Mouse (Mus musculus): ENCODE data around the gene Rgl2. TPM values are rescaled to one million over a fixed set of nuclear protein-coding genes. Genes with fewer than 3 reads are reported as not detected.
"Not testable (repeated sequence)": the region's sequence is repeated elsewhere in the genome, so short reads cannot be mapped to it uniquely, and the experiment has no call there.

Gene Rgl2
- polyA plus RNA-seq, 1 experiment, result 45.1 TPM

- peaks cover 2% of the 10 kb centered on the region; the same call in 1 of the 2 replicates for H3K4me1 ChIP-seq (ENCODE audit: control insufficient read depth, insufficient read depth, low read length)
- H3K4me3 ChIP-seq (ENCODE audit: insufficient read depth, low read length), result peak overlapping the region; percentile 16; the same call in 1 of the 2 replicates
- no peak overlapping the region for H3K27ac ChIP-seq (ENCODE audit: insufficient read depth, low read length)
- TF ChIP-seq CTCF (IDR thresholded peaks at IDR 0.05; ENCODE audit: borderline replicate concordance, insufficient read depth, low read length), result no peak
- TF ChIP-seq POLR2A (IDR thresholded peaks at IDR 0.05; ENCODE audit: low read depth, low read length), result no peak
These were observed 49.3 kb downstream of the Rgl2 start for GRCm38 (mm10) chr17:33978631-33979031.

- peaks cover 2% of the 10 kb centered on the region; the same call in 1 of the 2 replicates for H3K4me1 ChIP-seq (ENCODE audit: control insufficient read depth, insufficient read depth, low read length)
- no peak overlapping the region for H3K27ac ChIP-seq (ENCODE audit: insufficient read depth, low read length)
- TF ChIP-seq POLR2A (IDR thresholded peaks at IDR 0.05; ENCODE audit: low read depth, low read length), result no peak
- H3K4me3 ChIP-seq (ENCODE audit: insufficient read depth, low read length), result no peak overlapping the region
These were observed 50.2 kb downstream of the Rgl2 start for GRCm38 (mm10) chr17:33979512-33980050.

- TF ChIP-seq POLR2A (IDR thresholded peaks at IDR 0.05; ENCODE audit: low read depth, low read length) (no peak), CTCF (IDR thresholded peaks at IDR 0.05; ENCODE audit: borderline replicate concordance, insufficient read depth, low read length) (no peak)
- Histone ChIP-seq H3K4me3 (ENCODE audit: insufficient read depth, low read length) (no peak overlapping the region), H3K4me1 (ENCODE audit: control insufficient read depth, insufficient read depth, low read length) (peaks cover 2% of the 10 kb centered on the region; the same call in 1 of the 2 replicates), H3K27ac (ENCODE audit: insufficient read depth, low read length) (no peak overlapping the region)
These were observed 51.1 kb downstream of the Rgl2 start for GRCm38 (mm10) chr17:33980181-33981035.

GRCm38 (mm10) chr17:33981192-33981909 lies 52.0 kb downstream of the Rgl2 start:
- TF ChIP-seq POLR2A (IDR thresholded peaks at IDR 0.05; ENCODE audit: low read depth, low read length) (peak; percentile 56), CTCF (IDR thresholded peaks at IDR 0.05; ENCODE audit: borderline replicate concordance, insufficient read depth, low read length) (peak; percentile 55; the same call in 1 of the 2 replicates)
- peak overlapping the region; percentile 48 for H3K4me3 ChIP-seq (ENCODE audit: insufficient read depth, low read length)

GRCm38 (mm10) chr17:33982136-33982535 lies 52.8 kb downstream of the Rgl2 start:
- not testable (repeated sequence) for H3K4me1 ChIP-seq (ENCODE audit: control insufficient read depth, insufficient read depth, low read length); H3K4me3 ChIP-seq (ENCODE audit: insufficient read depth, low read length); H3K27ac ChIP-seq (ENCODE audit: insufficient read depth, low read length)
- TF ChIP-seq CTCF (IDR thresholded peaks at IDR 0.05; ENCODE audit: borderline replicate concordance, insufficient read depth, low read length), result peak; percentile 20; the same call in 1 of the 2 replicates

More at GRCm38 (mm10) chr17:33981192-33981909, 52.0 kb downstream of the Rgl2 start:
- H3K27ac ChIP-seq (ENCODE audit: insufficient read depth, low read length), result peak overlapping the region; percentile 23
- H3K4me1 ChIP-seq (ENCODE audit: control insufficient read depth, insufficient read depth, low read length), result not testable (repeated sequence)

Other genes starting within 250 kb of the Rgl2 start
- 367 and 434 TPM in 2 replicates for gene Hnrnpm, start 242.7 kb upstream of the Rgl2 start, polyA plus RNA-seq (2011; ENCODE audit: insufficient read length, low read depth, missing spikeins)
- gene March2, start 210.9 kb upstream of the Rgl2 start, polyA plus RNA-seq (2011; ENCODE audit: insufficient read length, low read depth, missing spikeins), result 28.8 and 30.4 TPM in 2 replicates
- 78.2 and 87.3 TPM in 2 replicates for gene Rab11b, start 169.0 kb upstream of the Rgl2 start, polyA plus RNA-seq (2011; ENCODE audit: insufficient read length, low read depth, missing spikeins)
- 9.1 and 11.7 TPM in 2 replicates for gene Angptl4, start 147.7 kb upstream of the Rgl2 start, polyA plus RNA-seq (2011; ENCODE audit: insufficient read length, low read depth, missing spikeins)
- 5.6 and 6.1 TPM in 2 replicates for gene Kank3, start 119.0 kb upstream of the Rgl2 start, polyA plus RNA-seq (2011; ENCODE audit: insufficient read length, low read depth, missing spikeins)
- gene Rps28, start 105.0 kb upstream of the Rgl2 start, polyA plus RNA-seq (2011; ENCODE audit: insufficient read length, low read depth, missing spikeins), result 2,068 and 2,223 TPM in 2 replicates
- 212 and 232 TPM in 2 replicates for gene Ndufa7, start 105.0 kb upstream of the Rgl2 start, polyA plus RNA-seq (2011; ENCODE audit: insufficient read length, low read depth, missing spikeins)
- 15.8 and 20.3 TPM in 2 replicates for gene Cd320, start 86.5 kb upstream of the Rgl2 start, polyA plus RNA-seq (2011; ENCODE audit: insufficient read length, low read depth, missing spikeins)
- not detected in 2 replicates for gene Gm7029, start 55.7 kb upstream of the Rgl2 start, polyA plus RNA-seq (2011; ENCODE audit: insufficient read length, low read depth, missing spikeins)
- 41.9 and 63.1 TPM in 2 replicates for gene Kifc1, start 38.9 kb upstream of the Rgl2 start, polyA plus RNA-seq (2011; ENCODE audit: insufficient read length, low read depth, missing spikeins)
- gene Platr17, start 24.4 kb upstream of the Rgl2 start, polyA plus RNA-seq (2011; ENCODE audit: insufficient read length, low read depth, missing spikeins), result not detected in 2 replicates
- gene Daxx, start 20.1 kb upstream of the Rgl2 start, polyA plus RNA-seq (2011; ENCODE audit: insufficient read length, low read depth, missing spikeins), result 23.3 and 26.6 TPM in 2 replicates
- gene Tapbp, start 13.6 kb upstream of the Rgl2 start, polyA plus RNA-seq (2011; ENCODE audit: insufficient read length, low read depth, missing spikeins), result 61.4 and 91.2 TPM in 2 replicates
- gene Zbtb22, start 13.6 kb upstream of the Rgl2 start, polyA plus RNA-seq (2011; ENCODE audit: insufficient read length, low read depth, missing spikeins), result 20.3 and 22.2 TPM in 2 replicates
- gene Pfdn6, start 10.8 kb downstream of the Rgl2 start, polyA plus RNA-seq (2011; ENCODE audit: insufficient read length, low read depth, missing spikeins), result 80.7 and 87.8 TPM in 2 replicates
- gene Wdr46, start 11.1 kb downstream of the Rgl2 start, polyA plus RNA-seq (2011; ENCODE audit: insufficient read length, low read depth, missing spikeins), result 20.3 and 20.5 TPM in 2 replicates
- gene B3galt4, start 21.9 kb downstream of the Rgl2 start, polyA plus RNA-seq (2011; ENCODE audit: insufficient read length, low read depth, missing spikeins), result 2.3 and 3.6 TPM in 2 replicates
- gene Vps52, start 26.3 kb downstream of the Rgl2 start, polyA plus RNA-seq (2011; ENCODE audit: insufficient read length, low read depth, missing spikeins), result 34.0 and 35.7 TPM in 2 replicates
- gene Rps18, start 26.5 kb downstream of the Rgl2 start, polyA plus RNA-seq (2011; ENCODE audit: insufficient read length, low read depth, missing spikeins), result 1,572 and 1,668 TPM in 2 replicates
- 131 and 166 TPM in 2 replicates for gene H2-K1, start 70.8 kb downstream of the Rgl2 start, polyA plus RNA-seq (2011; ENCODE audit: insufficient read length, low read depth, missing spikeins)
- 12.2 and 13.8 TPM in 2 replicates for gene Ring1, start 95.1 kb downstream of the Rgl2 start, polyA plus RNA-seq (2011; ENCODE audit: insufficient read length, low read depth, missing spikeins)
- 16.7 and 16.9 TPM in 2 replicates for gene H2-Ke6, start 98.5 kb downstream of the Rgl2 start, polyA plus RNA-seq (2011; ENCODE audit: insufficient read length, low read depth, missing spikeins)
- 181 and 191 TPM in 2 replicates for gene Slc39a7, start 102.1 kb downstream of the Rgl2 start, polyA plus RNA-seq (2011; ENCODE audit: insufficient read length, low read depth, missing spikeins)
- 24.8 and 26.1 TPM in 2 replicates for gene Rxrb, start 102.3 kb downstream of the Rgl2 start, polyA plus RNA-seq (2011; ENCODE audit: insufficient read length, low read depth, missing spikeins)
- 0.37 and 0.45 TPM in 2 replicates for gene Col11a2, start 109.9 kb downstream of the Rgl2 start, polyA plus RNA-seq (2011; ENCODE audit: insufficient read length, low read depth, missing spikeins)
- gene H2-Oa, start 162.8 kb downstream of the Rgl2 start, polyA plus RNA-seq (2011; ENCODE audit: insufficient read length, low read depth, missing spikeins), result not detected in 2 replicates
- gene H2-DMa, start 190.0 kb downstream of the Rgl2 start, polyA plus RNA-seq (2011; ENCODE audit: insufficient read length, low read depth, missing spikeins), result 8.2 and 10.0 TPM in 2 replicates
- 205 and 233 TPM in 2 replicates for gene Brd2, start 193.1 kb downstream of the Rgl2 start, polyA plus RNA-seq (2011; ENCODE audit: insufficient read length, low read depth, missing spikeins)
- gene H2-DMb2, start 213.8 kb downstream of the Rgl2 start, polyA plus RNA-seq (2011; ENCODE audit: insufficient read length, low read depth, missing spikeins), result not detected in 2 replicates
- 2.2 and 2.4 TPM in 2 replicates for gene H2-DMb1, start 223.5 kb downstream of the Rgl2 start, polyA plus RNA-seq (2011; ENCODE audit: insufficient read length, low read depth, missing spikeins)